Mouse (Mus musculus) neural tube, embryonic 12.5 days (tissue): Measurements from ENCODE around the gene Morn3. TPM values are rescaled to one million over a fixed set of nuclear protein-coding genes. Genes with fewer than 3 reads are reported as not detected.
A peak's percentile ranks its signal among the peaks of the same experiment; 100 is the strongest.

Experiments used
- ATAC-seq: fragments of 200-750 bp; cut with Nextera tagmentation; 2 replicates; pipeline ENCODE4 v1.8.0; 2017; ENCODE audit warnings: low read depth, mild to moderate bottlenecking, moderate TSS enrichment, moderate library complexity; ENCODE audit not compliant: low FRiP score
- H3K27ac ChIP-seq: fragments of 300-500 bp; sonication (generic); 2 replicates; pipeline ENCODE4 v1.5.1; 2016
- H3K27me3 ChIP-seq: fragments of 300-500 bp; sonication (generic); replicated peaks from 2 replicates; pipeline ENCODE4 v1.6.1; 2016; ENCODE audit warnings: mild to moderate bottlenecking
- H3K36me3 ChIP-seq: fragments of 300-500 bp; sonication (generic); 2 replicates; pipeline ENCODE4 v1.6.1; 2016; ENCODE audit warnings: mild to moderate bottlenecking
- H3K4me1 ChIP-seq: fragments of 300-500 bp; sonication (generic); 2 replicates; pipeline ENCODE4 v1.6.1; 2016
- H3K4me2 ChIP-seq: fragments of 300-500 bp; sonication (generic); replicated peaks from 2 replicates; pipeline ENCODE4 v1.6.1; 2016; ENCODE audit warnings: mild to moderate bottlenecking
- H3K4me3 ChIP-seq: fragments of 300-500 bp; sonication (generic); 2 replicates; pipeline ENCODE4 v1.5.1; 2016
- H3K9ac ChIP-seq: fragments of 300-500 bp; sonication (generic); 2 replicates; pipeline ENCODE4 v1.6.1; 2016; ENCODE audit warnings: mild to moderate bottlenecking
- H3K9me3 ChIP-seq: fragments of 300-500 bp; sonication (generic); 2 replicates; pipeline ENCODE4 v1.6.1; 2016; ENCODE audit warnings: mild to moderate bottlenecking
- WGBS: fragments of 180-500 bp; shearing (Covaris S2); methylation state at CpG from one replicate; pipeline ENCODE4 v1.1.7; 2016; 5-methylcytosine and 5-hydroxymethylcytosine counted together
- polyA plus RNA-seq: library from polyadenylated mRNA; unstranded; fragments of >200 nt; fragmentation: Nextera tagmentation; extraction: Ambion mirVana; gene quantifications from 2 replicates; pipeline ENCODE4 v1.2.1, GENCODE M21; 2016

The Morn3 gene
- polyA plus RNA-seq, 1 experiment from 2014 or later, result not detected

- WGBS, result 81% methylated on average over 4 of the region's 4 CpGs
- H3K27ac ChIP-seq, result no peak overlapping the region
- H3K4me1 ChIP-seq, result peaks cover 5% of the 10 kb centered on the region; the same call in 1 of the 2 replicates
Measured at GRCm38 (mm10) chr5:123035089-123035488, 11.7 kb downstream of the Morn3 start.

GRCm38 (mm10) chr5:123033646-123034160, 13.1 kb downstream of the Morn3 start:
- Histone ChIP-seq H3K9ac (no peak overlapping the region), H3K36me3 (peaks cover 21% of the 10 kb centered on the region), H3K27me3 (no peaks in the 10 kb centered on the region), H3K4me2 (no peak overlapping the region), H3K27ac (no peak overlapping the region), H3K9me3 (no peaks in the 10 kb centered on the region), H3K4me3 (no peak overlapping the region), H3K4me1 (no peaks in the 10 kb centered on the region)
- WGBS, result 83% methylated on average over 7 of the region's 7 CpGs
- ATAC-seq, result no peak

More at GRCm38 (mm10) chr5:123035089-123035488, 11.7 kb downstream of the Morn3 start:
- no peaks in the 10 kb centered on the region for H3K9me3 ChIP-seq
- no peaks in the 10 kb centered on the region for H3K27me3 ChIP-seq
- H3K4me3 ChIP-seq, result no peak overlapping the region
- H3K4me2 ChIP-seq, result no peak overlapping the region
- H3K36me3 ChIP-seq, result peaks cover 10% of the 10 kb centered on the region; the same call in 1 of the 2 replicates
- H3K9ac ChIP-seq, result no peak overlapping the region
- ATAC-seq, result no peak

GRCm38 (mm10) chr5:123031312-123031711, 15.5 kb downstream of the Morn3 start:
- ATAC-seq, result no peak
- Histone ChIP-seq H3K4me1 (no peaks in the 10 kb centered on the region), H3K4me3 (no peak overlapping the region), H3K9me3 (no peaks in the 10 kb centered on the region), H3K27ac (no peak overlapping the region), H3K27me3 (no peaks in the 10 kb centered on the region), H3K4me2 (no peak overlapping the region), H3K36me3 (peaks cover 21% of the 10 kb centered on the region), H3K9ac (no peak overlapping the region)
- WGBS, result 83% methylated on average over 3 of the region's 3 CpGs

- 91% methylated on average over 7 of the region's 7 CpGs for WGBS
Measured at GRCm38 (mm10) chr5:123029729-123030128, 17.1 kb downstream of the Morn3 start.

GRCm38 (mm10) chr5:123027436-123027835, 19.4 kb downstream of the Morn3 start:
- H3K4me3 ChIP-seq, result no peak overlapping the region
- H3K27ac ChIP-seq, result no peak overlapping the region
- no peak for ATAC-seq
- no peaks in the 10 kb centered on the region for H3K27me3 ChIP-seq
- peaks cover 21% of the 10 kb centered on the region for H3K36me3 ChIP-seq
- no peak overlapping the region for H3K4me2 ChIP-seq
- H3K9me3 ChIP-seq, result no peaks in the 10 kb centered on the region
- no peak overlapping the region for H3K9ac ChIP-seq
- no peaks in the 10 kb centered on the region for H3K4me1 ChIP-seq
- 79% methylated on average over 6 of the region's 6 CpGs for WGBS

More at GRCm38 (mm10) chr5:123029729-123030128, 17.1 kb downstream of the Morn3 start:
- ATAC-seq, result no peak
- H3K36me3 ChIP-seq, result peaks cover 21% of the 10 kb centered on the region
- H3K27ac ChIP-seq, result no peak overlapping the region
- H3K9ac ChIP-seq, result no peak overlapping the region
- no peak overlapping the region for H3K4me2 ChIP-seq
- no peaks in the 10 kb centered on the region for H3K4me1 ChIP-seq
- no peaks in the 10 kb centered on the region for H3K27me3 ChIP-seq
- no peak overlapping the region for H3K4me3 ChIP-seq
- H3K9me3 ChIP-seq, result no peaks in the 10 kb centered on the region

- WGBS, result 78% methylated on average over 6 of the region's 6 CpGs
- no peak overlapping the region for H3K4me3 ChIP-seq
- H3K4me1 ChIP-seq, result no peaks in the 10 kb centered on the region
- ATAC-seq, result no peak
- no peak overlapping the region for H3K27ac ChIP-seq
- no peak overlapping the region for H3K4me2 ChIP-seq
- H3K9ac ChIP-seq, result no peak overlapping the region
- H3K36me3 ChIP-seq, result peaks cover 16% of the 10 kb centered on the region
- H3K9me3 ChIP-seq, result no peaks in the 10 kb centered on the region
- no peaks in the 10 kb centered on the region for H3K27me3 ChIP-seq
Measured at GRCm38 (mm10) chr5:123026414-123026813, 20.4 kb downstream of the Morn3 start.

- no peaks in the 10 kb centered on the region for H3K9me3 ChIP-seq
- H3K9ac ChIP-seq, result no peak overlapping the region
- ATAC-seq, result no peak
- peaks cover 11% of the 10 kb centered on the region for H3K36me3 ChIP-seq
- H3K4me2 ChIP-seq, result no peak overlapping the region
- no peaks in the 10 kb centered on the region for H3K27me3 ChIP-seq
- 0 out of 2 replicates have a peak, but pooled peaks cover under 1% of the 10 kb centered on the region for H3K4me1 ChIP-seq
- no peak overlapping the region for H3K4me3 ChIP-seq
- no peak overlapping the region for H3K27ac ChIP-seq
- 67% methylated on average over 9 of the region's 9 CpGs for WGBS
Measured at GRCm38 (mm10) chr5:123024965-123025573, 21.7 kb downstream of the Morn3 start.

GRCm38 (mm10) chr5:123024312-123024711, 22.5 kb downstream of the Morn3 start:
- 95% methylated on average over 6 of the region's 6 CpGs for WGBS
- H3K27ac ChIP-seq, result no peak overlapping the region

GRCm38 (mm10) chr5:123023049-123023448, 23.8 kb downstream of the Morn3 start:
- ATAC-seq, result no peak
- no peak overlapping the region for H3K9ac ChIP-seq
- H3K4me1 ChIP-seq, result peaks cover 12% of the 10 kb centered on the region
- H3K4me2 ChIP-seq, result no peak overlapping the region
- no peak overlapping the region for H3K4me3 ChIP-seq
- no peaks in the 10 kb centered on the region for H3K9me3 ChIP-seq
- H3K27ac ChIP-seq, result no peak overlapping the region
- WGBS, result 88% methylated on average over 6 of the region's 6 CpGs
- no peaks in the 10 kb centered on the region for H3K27me3 ChIP-seq
- H3K36me3 ChIP-seq, result no peaks in the 10 kb centered on the region

More at GRCm38 (mm10) chr5:123024312-123024711, 22.5 kb downstream of the Morn3 start:
- ATAC-seq, result no peak
- Histone ChIP-seq H3K27me3 (no peaks in the 10 kb centered on the region), H3K36me3 (peaks cover 4% of the 10 kb centered on the region; the same call in 1 of the 2 replicates), H3K9ac (no peak overlapping the region), H3K4me3 (no peak overlapping the region), H3K4me1 (peaks cover 8% of the 10 kb centered on the region), H3K9me3 (no peaks in the 10 kb centered on the region), H3K4me2 (no peak overlapping the region)

- Histone ChIP-seq H3K9me3 (no peaks in the 10 kb centered on the region), H3K4me1 (peaks cover 13% of the 10 kb centered on the region), H3K27ac (no peak overlapping the region), H3K9ac (no peak overlapping the region), H3K4me2 (no peak overlapping the region), H3K4me3 (no peak overlapping the region), H3K27me3 (no peaks in the 10 kb centered on the region), H3K36me3 (no peaks in the 10 kb centered on the region)
- no peak for ATAC-seq
- WGBS, result 91% methylated on average over 7 of the region's 7 CpGs
Measured at GRCm38 (mm10) chr5:123021438-123021837, 25.4 kb downstream of the Morn3 start.

GRCm38 (mm10) chr5:123020426-123020825, 26.4 kb downstream of the Morn3 start:
- Histone ChIP-seq H3K9me3 (no peaks in the 10 kb centered on the region), H3K4me2 (no peak overlapping the region), H3K27ac (no peak overlapping the region), H3K27me3 (no peaks in the 10 kb centered on the region), H3K9ac (no peak overlapping the region), H3K4me3 (no peak overlapping the region), H3K36me3 (no peaks in the 10 kb centered on the region), H3K4me1 (peaks cover 23% of the 10 kb centered on the region)
- 96% methylated on average over 5 of the region's 5 CpGs for WGBS
- no peak for ATAC-seq

- Histone ChIP-seq H3K36me3 (no peaks in the 10 kb centered on the region), H3K9ac (peak overlapping the region; percentile 29; the same call in 1 of the 2 replicates), H3K4me1 (peaks cover 25% of the 10 kb centered on the region), H3K4me3 (no peak overlapping the region), H3K27ac (peak overlapping the region; percentile 46; the same call in 1 of the 2 replicates), H3K27me3 (no peaks in the 10 kb centered on the region), H3K4me2 (0 out of 2 replicates have a peak overlapping the region, but pooled peaks have one; percentile 1), H3K9me3 (no peaks in the 10 kb centered on the region)
- no peak for ATAC-seq
- 55% methylated on average over 10 of the region's 10 CpGs for WGBS
Measured at GRCm38 (mm10) chr5:123019336-123020016, 27.3 kb downstream of the Morn3 start.
